Mouse (Mus musculus) frontal cortex, postnatal 14 days (tissue): Measurements from ENCODE around the gene Sidt2.

ENCODE experiments used
- DNase-seq, 2 experiments: peaks; one replicate each; pipeline ENCODE4 v3.0.0; 2022; ENCODE audit warnings: low spot score in 2 of 2

The Sidt2 gene

GRCm38 (mm10) chr9:45955107-45955963 lies at the start of gene Sidt2:
Sidt2 (minus strand) TSS chr9:45955258.
- DNase-seq, result peak; percentile 73 to 88

DNA sequence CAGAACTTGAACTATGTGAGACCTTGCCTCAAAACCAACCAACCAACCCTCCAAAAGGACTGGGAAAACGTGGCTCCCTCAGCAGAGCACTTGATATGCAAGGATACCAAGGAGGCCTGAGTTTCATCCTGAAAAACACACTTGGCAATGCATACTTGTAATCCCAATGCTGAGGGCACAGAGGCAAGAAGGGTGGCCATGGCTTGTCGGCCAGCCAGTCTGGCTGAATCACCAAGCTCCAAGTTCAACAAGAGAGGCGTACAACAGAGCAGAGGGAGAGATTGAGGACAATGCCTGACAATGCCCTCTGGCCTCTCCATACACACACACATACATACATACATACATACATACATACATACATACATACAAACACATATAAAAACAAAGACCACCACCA lies 49.5 kb upstream of the Sidt2 start:
- DNase-seq, result no peak

DNA sequence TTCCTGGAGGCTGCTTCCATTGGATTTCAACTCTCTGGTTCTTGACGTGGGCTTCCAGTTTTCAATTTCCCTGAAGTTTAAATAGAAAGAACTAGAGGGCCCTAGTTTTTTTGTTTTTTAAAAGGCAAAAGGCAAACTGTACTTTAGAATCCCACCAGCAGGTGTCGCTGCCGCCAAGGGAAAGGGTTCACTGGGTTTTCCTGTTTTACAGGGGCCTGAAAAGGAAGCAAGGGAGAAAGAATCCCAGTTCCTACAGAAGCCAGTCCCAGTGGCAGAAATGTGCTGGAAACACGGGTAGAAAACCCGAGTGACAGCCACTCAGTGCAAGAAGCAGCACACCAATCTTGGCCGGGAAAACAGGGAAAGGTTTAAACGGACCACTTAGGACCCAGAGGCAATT lies 48.7 kb upstream of the Sidt2 start:
- peak; percentile 63 to 89 for DNase-seq

DNA sequence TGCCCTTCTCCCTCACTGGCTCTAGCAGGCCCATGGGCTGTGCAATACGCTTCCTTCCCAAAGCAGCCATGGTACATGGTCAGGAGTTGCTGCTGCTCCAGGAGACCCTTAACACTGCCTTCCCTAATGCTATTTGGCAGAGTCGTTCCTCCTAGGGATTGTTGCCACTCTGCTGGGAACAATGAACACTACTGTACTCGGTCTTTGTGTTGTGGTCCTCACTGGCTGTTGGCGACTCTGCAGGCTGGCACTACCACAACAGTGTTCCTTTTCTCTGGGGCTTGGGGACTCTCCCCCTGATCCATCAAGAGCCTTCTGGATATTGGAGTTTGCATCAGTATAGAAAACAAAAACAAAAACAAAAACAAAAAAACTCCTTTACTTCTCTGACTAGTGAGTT lies 44.0 kb upstream of the Sidt2 start:
- DNase-seq, result no peak

GRCm38 (mm10) chr9:45985229-45985567 lies 30.1 kb upstream of the Sidt2 start:
- peak in 1 of 2 experiments; percentile 17 for DNase-seq

- DNase-seq, result peak; percentile 77 to 80
Measured at GRCm38 (mm10) chr9:45984409-45985228, 29.6 kb upstream of the Sidt2 start.

GRCm38 (mm10) chr9:45983676-45984408 lies 28.8 kb upstream of the Sidt2 start:
- peak in 1 of 2 experiments; percentile 17 for DNase-seq

DNA sequence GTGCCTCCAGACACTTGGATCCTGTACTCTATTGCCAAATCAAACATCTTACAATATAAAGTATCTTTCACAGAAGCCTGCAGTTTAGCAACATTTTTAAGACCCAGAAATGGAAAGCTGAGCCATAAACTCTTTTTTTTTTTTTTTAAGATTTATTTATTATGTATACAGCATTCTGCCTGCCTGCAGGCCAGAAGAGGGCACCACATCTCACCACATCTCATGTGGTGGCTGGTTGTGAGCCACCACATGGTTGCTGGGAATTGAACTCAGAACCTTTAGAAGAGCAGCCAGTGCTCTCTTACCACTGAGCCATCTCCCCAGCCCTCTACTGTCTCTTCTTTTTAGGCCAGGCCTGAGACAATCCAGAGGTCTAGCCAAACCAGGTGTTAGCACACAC lies 26.3 kb upstream of the Sidt2 start:
- DNase-seq, result no peak

GRCm38 (mm10) chr9:45980611-45981010 lies 25.6 kb upstream of the Sidt2 start:
- no peak for DNase-seq

DNA sequence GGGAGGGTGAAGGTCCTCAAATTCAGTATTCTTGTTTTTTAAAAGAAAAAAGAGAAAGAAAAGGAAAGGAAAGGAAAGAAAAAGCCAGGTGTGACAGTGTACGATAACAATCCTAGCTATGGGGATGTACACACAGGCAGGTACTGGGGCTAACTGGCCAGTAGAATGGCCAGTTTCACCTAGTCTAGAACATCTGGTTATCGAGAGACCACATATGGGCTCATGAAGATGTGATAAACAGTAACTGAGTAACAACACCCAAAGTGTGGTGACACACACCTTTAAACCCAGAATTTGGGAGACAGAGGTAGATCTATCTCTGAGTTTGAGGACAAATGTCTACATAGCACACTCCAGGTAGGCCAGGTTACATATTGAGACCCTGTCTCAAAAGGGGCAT lies 24.7 kb upstream of the Sidt2 start:
- no peak for DNase-seq

- DNase-seq, result no peak
Measured at GRCm38 (mm10) chr9:45976884-45977283, 21.8 kb upstream of the Sidt2 start.

- no peak for DNase-seq
Measured at GRCm38 (mm10) chr9:45963577-45963976, 8.5 kb upstream of the Sidt2 start.

DNA sequence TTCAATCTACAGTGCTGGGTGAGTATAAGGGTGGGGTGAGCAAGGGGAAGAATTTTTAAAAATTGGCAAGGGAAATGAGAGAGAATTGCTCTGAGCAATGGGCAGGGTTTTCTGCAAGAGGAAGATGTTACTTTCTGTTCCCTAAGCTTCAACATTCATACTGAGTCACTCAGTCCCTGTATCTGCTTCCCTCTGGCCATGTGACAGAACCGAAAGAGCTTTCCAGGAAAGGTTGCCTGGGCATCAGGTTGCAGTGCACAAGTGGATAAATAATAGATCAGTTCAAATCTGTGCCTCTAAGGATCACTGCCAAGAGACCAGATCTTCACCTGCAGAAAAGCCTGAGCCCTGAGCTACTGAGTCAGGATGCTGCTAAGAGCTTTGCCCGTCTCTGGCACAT lies 6.8 kb upstream of the Sidt2 start:
- DNase-seq, result no peak

DNA sequence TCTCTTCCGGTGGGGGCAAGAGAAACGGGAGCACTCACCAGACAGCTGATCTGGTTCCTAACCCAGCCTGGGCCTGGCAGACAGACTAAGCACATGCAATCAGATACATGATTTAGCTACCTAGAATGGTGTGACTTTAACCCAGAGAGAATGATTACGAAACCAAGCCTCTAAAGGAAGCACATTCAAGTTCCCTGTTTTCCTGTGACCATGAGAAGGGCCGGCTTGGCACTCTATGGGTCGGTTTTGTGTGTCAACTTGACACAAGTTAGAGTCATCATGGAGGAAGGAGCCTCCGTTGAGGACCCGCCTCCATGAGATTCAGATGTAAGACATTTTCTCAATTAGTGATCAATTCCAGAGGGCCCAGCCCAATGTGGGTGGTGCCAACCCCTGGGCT lies 4.6 kb upstream of the Sidt2 start:
- DNase-seq, result no peak

- no peak for DNase-seq
Measured at GRCm38 (mm10) chr9:45958851-45959250, 3.8 kb upstream of the Sidt2 start.

DNA sequence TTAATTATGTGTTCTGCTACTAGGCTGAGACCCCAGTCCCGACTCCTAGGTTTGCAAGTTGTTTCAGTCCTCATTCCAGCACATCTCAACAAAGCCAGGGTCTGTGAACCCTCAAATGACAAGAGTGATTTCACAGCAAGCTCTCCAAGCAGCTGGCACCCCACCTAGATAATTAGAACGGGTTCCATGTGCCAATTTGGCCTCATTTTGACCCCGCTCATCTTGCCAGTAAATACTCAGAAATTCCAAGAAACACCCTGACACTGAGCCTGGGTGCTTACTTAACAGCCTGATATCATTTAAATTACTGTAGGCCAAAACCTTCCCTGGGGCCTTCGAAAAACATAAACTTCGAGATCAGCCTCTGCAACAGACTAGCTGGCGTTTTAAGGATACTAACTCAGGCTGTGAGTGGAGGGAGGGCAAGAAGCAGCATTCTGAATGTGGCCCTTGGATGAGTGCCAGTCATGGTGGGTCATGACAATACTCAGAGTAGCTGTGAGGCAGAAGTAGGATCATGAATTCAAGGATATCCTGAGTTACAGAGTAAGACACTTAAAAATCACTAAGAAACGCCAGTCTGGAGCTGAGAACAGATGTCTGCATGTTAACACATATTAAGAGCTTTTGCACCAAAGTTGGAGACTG lies 3.1 kb upstream of the Sidt2 start:
- no peak for DNase-seq

- peak; percentile 39 to 50 for DNase-seq
Measured at GRCm38 (mm10) chr9:45954294-45955106, 558 bp downstream of the Sidt2 start.

- no peak for DNase-seq
Measured at GRCm38 (mm10) chr9:45953511-45954293, 1.4 kb downstream of the Sidt2 start.

DNA sequence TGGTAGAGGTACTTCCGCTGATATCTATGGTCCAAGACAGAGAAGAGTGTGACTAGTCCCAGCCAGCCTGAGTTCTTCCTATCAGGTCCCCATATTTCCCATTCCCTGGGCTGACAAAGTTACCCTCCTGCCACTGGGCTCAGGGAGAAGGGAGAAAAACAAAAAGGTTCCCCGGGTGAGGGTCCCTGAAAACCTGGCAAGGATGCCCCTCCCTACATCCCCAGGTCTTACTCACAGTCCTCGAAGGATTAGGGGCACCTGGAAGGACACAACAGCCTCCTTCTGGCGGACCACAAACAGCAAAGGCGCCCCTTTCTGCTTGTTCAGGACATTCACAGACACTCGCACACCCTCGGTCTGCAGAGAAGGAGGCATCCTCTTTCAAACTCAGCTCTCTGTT lies 2.2 kb downstream of the Sidt2 start:
- no peak for DNase-seq

DNA sequence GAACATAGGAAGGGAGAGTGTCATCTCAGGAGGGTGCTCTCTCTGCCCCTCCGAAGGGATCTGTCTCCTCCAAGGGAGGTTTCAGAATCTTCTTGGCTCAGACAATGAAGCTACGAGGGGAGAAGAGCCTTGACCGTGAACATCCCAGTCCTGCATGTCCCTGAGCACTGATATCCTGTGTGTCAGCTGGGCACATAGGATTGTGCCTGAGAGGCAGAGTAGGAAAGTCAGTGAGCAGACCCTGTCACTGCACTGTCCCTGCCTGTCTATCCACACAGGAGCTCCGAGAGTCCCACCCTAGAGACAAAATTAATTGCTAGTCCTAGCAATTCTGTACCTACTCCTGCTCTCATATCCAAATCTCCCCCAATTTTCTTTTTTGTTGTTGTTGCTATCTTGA lies 3.0 kb downstream of the Sidt2 start:
- no peak for DNase-seq
